ENCODE assay signal across 24 mouse cellular contexts in genomic region chr13:47910531-47910910, GRCm38 (mm10).
A peak's percentile ranks its signal among the peaks of the same experiment; 100 is the strongest.
DNase-seq lines count a peak whose midpoint lies in the region; ATAC-seq lines count a peak whose summit lies in the region.
"Had no signal": no experiment of that assay in that cellular context is flagged by ENCODE, and none has a peak within 500 bp of the region (broad histone marks: within the 10 kb centered on the region; RNA-seq: fewer than 3 reads in every experiment).

No protein-coding gene starts in this region.

- no peaks in the 10 kb centered on the region for H3K9me3 ChIP-seq in forebrain, embryonic 16.5 days (ENCODE audit: control insufficient read depth, low read length)
- no peaks in the 10 kb centered on the region for H3K9me3 ChIP-seq in forebrain, embryonic 13.5 days (replicated peaks)
- H3K9me3 ChIP-seq in hindbrain, embryonic 15.5 days, result no peaks in the 10 kb centered on the region
- no peaks in the 10 kb centered on the region for H3K9me3 ChIP-seq in hindbrain, embryonic 10.5 days
- H3K9me3 ChIP-seq: heart, embryonic 15.5 days; kidney, embryonic 15.5 days; limb, embryonic 12.5 days; liver, embryonic 15.5 days; lung, embryonic 15.5 days; midbrain, embryonic 13.5 days; neural tube, embryonic 12.5 days had no signal

- H3K36me3 ChIP-seq in forebrain, embryonic 16.5 days (ENCODE audit: control insufficient read depth, insufficient read depth), result no peaks in the 10 kb centered on the region
- no peaks in the 10 kb centered on the region for H3K36me3 ChIP-seq in forebrain, embryonic 13.5 days (ENCODE audit: poor library complexity, severe bottlenecking)
- no peaks in the 10 kb centered on the region for H3K36me3 ChIP-seq in hindbrain, embryonic 15.5 days
- H3K36me3 ChIP-seq in hindbrain, embryonic 10.5 days, result no peaks in the 10 kb centered on the region
- H3K36me3 ChIP-seq: heart, embryonic 15.5 days; kidney, embryonic 15.5 days; limb, embryonic 12.5 days; liver, embryonic 15.5 days; lung, embryonic 15.5 days; midbrain, embryonic 13.5 days; neural tube, embryonic 12.5 days had no signal

- no peak overlapping the region for H3K4me2 ChIP-seq in forebrain, embryonic 16.5 days (ENCODE audit: low read length)
- no peak overlapping the region for H3K4me2 ChIP-seq in forebrain, embryonic 13.5 days
- H3K4me2 ChIP-seq in hindbrain, embryonic 15.5 days, result 0 out of 2 replicates have a peak overlapping the region, but pooled peaks have one; percentile 11
- H3K4me2 ChIP-seq: heart, embryonic 15.5 days; kidney, embryonic 15.5 days; limb, embryonic 12.5 days; liver, embryonic 15.5 days; lung, embryonic 15.5 days; midbrain, embryonic 13.5 days; neural tube, embryonic 12.5 days had no signal

- intact Hi-C loops in left cerebral cortex, postnatal 4 days (cut with DNase I), result no loop called here
- intact Hi-C loops in left cerebral cortex, postnatal 25 days (cut with DNase I), result no loop called here

- H3K4me1 ChIP-seq in forebrain, embryonic 16.5 days (replicated peaks; ENCODE audit: control insufficient read depth, insufficient read depth, low read length), result 0 out of 2 replicates have a peak, but pooled peaks cover 4% of the 10 kb centered on the region
- peaks cover 12% of the 10 kb centered on the region for H3K4me1 ChIP-seq in forebrain, embryonic 13.5 days
- peaks cover 15% of the 10 kb centered on the region; the same call in 1 of the 2 replicates for H3K4me1 ChIP-seq in hindbrain, embryonic 15.5 days (replicated peaks)
- peaks cover 13% of the 10 kb centered on the region for H3K4me1 ChIP-seq in hindbrain, embryonic 10.5 days (replicated peaks)
- H3K4me1 ChIP-seq: heart, embryonic 15.5 days; limb, embryonic 12.5 days; liver, embryonic 15.5 days; lung, embryonic 15.5 days; megakaryocyte, embryonic 14.5 days; neural tube, embryonic 12.5 days had no signal

- no peak overlapping the region for H3K4me3 ChIP-seq in forebrain, embryonic 16.5 days (replicated peaks; ENCODE audit: low read length)
- H3K4me3 ChIP-seq in forebrain, embryonic 13.5 days, result no peak overlapping the region
- H3K4me3 ChIP-seq in hindbrain, embryonic 15.5 days, result no peak overlapping the region
- no peak overlapping the region for H3K4me3 ChIP-seq in hindbrain, embryonic 10.5 days
- H3K4me3 ChIP-seq: heart, embryonic 15.5 days; kidney, embryonic 15.5 days; limb, embryonic 12.5 days; liver, embryonic 15.5 days; lung, embryonic 15.5 days; megakaryocyte, embryonic 14.5 days; midbrain, embryonic 13.5 days; neural tube, embryonic 12.5 days had no signal

- ATAC-seq in forebrain, embryonic 16.5 days, result peak; percentile 28; the same call in 1 of the 2 replicates
- ATAC-seq in forebrain, embryonic 13.5 days, result no peak
- ATAC-seq in hindbrain, embryonic 15.5 days (ENCODE audit: low FRiP score, low read depth), result peak; percentile 54; the same call in 1 of the 2 replicates
- ATAC-seq: midbrain, embryonic 13.5 days; Patski had no signal

- H3K9ac ChIP-seq in forebrain, embryonic 16.5 days (replicated peaks; ENCODE audit: low read depth, low read length), result no peak overlapping the region
- H3K9ac ChIP-seq in forebrain, embryonic 13.5 days, result no peak overlapping the region
- H3K9ac ChIP-seq in hindbrain, embryonic 15.5 days, result no peak overlapping the region
- H3K9ac ChIP-seq: heart, embryonic 15.5 days; kidney, embryonic 15.5 days; limb, embryonic 12.5 days; liver, embryonic 15.5 days; lung, embryonic 15.5 days; midbrain, embryonic 13.5 days; neural tube, embryonic 12.5 days had no signal

- 41% methylated on average over 3 of the region's 3 CpGs for WGBS in forebrain, embryonic 16.5 days
- WGBS in forebrain, embryonic 13.5 days, result 58% methylated on average over 3 of the region's 3 CpGs
- WGBS in hindbrain, embryonic 15.5 days, result 45% methylated on average over 3 of the region's 3 CpGs
- 73% methylated on average over 3 of the region's 3 CpGs for WGBS in hindbrain, embryonic 10.5 days

- no peaks in the 10 kb centered on the region for H3K27me3 ChIP-seq in forebrain, embryonic 16.5 days (replicated peaks; ENCODE audit: control insufficient read depth, insufficient read depth, low read length)
- no peaks in the 10 kb centered on the region for H3K27me3 ChIP-seq in forebrain, embryonic 13.5 days
- no peaks in the 10 kb centered on the region for H3K27me3 ChIP-seq in hindbrain, embryonic 15.5 days
- no peaks in the 10 kb centered on the region for H3K27me3 ChIP-seq in hindbrain, embryonic 10.5 days (ENCODE audit: insufficient read depth, poor library complexity, severe bottlenecking)
- H3K27me3 ChIP-seq: heart, embryonic 15.5 days; kidney, embryonic 15.5 days; limb, embryonic 12.5 days; liver, embryonic 15.5 days; lung, embryonic 15.5 days; megakaryocyte, embryonic 14.5 days; midbrain, embryonic 13.5 days; neural tube, embryonic 12.5 days; Patski had no signal

- H3K27ac ChIP-seq in forebrain, embryonic 16.5 days (ENCODE audit: low read length), result 0 out of 2 replicates have a peak overlapping the region, but pooled peaks have one; percentile 10
- no peak overlapping the region for H3K27ac ChIP-seq in forebrain, embryonic 13.5 days
- peak overlapping the region; percentile 60 for H3K27ac ChIP-seq in hindbrain, embryonic 15.5 days (replicated peaks)
- H3K27ac ChIP-seq in hindbrain, embryonic 10.5 days, result no peak overlapping the region; the same call in 1 of the 2 replicates
- H3K27ac ChIP-seq: heart, embryonic 15.5 days; kidney, embryonic 15.5 days; limb, embryonic 12.5 days; liver, embryonic 15.5 days; lung, embryonic 15.5 days; midbrain, embryonic 13.5 days; neural tube, embryonic 12.5 days had no signal

- DNase-seq in hindbrain, embryonic 10.5 days (ENCODE audit: low spot score), result no peak
- peak; percentile 21 for DNase-seq in left cerebral cortex, postnatal 4 days
- DNase-seq in left cerebral cortex, postnatal 25 days (ENCODE audit: low spot score in 2 of 2), result no peak
- peak; percentile 22 for DNase-seq in brain, embryonic 18.5 days (ENCODE audit: low read depth, low spot score)
- no peak for DNase-seq in lung, postnatal 10 days
- DNase-seq: cerebellum, adult 11-12 months; gastrocnemius, postnatal 10 days; heart, postnatal 4 days; kidney, adult 18-20 months; kidney, postnatal 25 days; lung, postnatal 4 days; thymus, postnatal 4 days had no signal

Comparison
In these comparisons a context has a peak if more than half of its experiments do, and no peak if none do; other contexts are left out.
1. H3K27ac ChIP-seq: peak in forebrain, embryonic 16.5 days (single experiment) and hindbrain, embryonic 15.5 days (single experiment); none in forebrain, embryonic 13.5 days (single experiment) and hindbrain, embryonic 10.5 days (single experiment).
2. DNase-seq: peak in left cerebral cortex, postnatal 4 days (single experiment) and brain, embryonic 18.5 days (single experiment); none in hindbrain, embryonic 10.5 days (single experiment), left cerebral cortex, postnatal 25 days (0 of 2) and lung, postnatal 10 days (single experiment).